Mouse (Mus musculus) kidney, adult 2 months (tissue): ENCODE results near the gene Pnpla1.

Experiments used
- CTCF ChIP-seq: fragments of 200-500 bp; conservative IDR thresholded peaks from 2 replicates; pipeline ENCODE4 v1.5.1; 2011; ENCODE audit warnings: low read depth, mild to moderate bottlenecking, control low read depth, low read length, moderate library complexity, mixed read lengths; ENCODE audit not compliant: insufficient read depth, insufficient read length
- POLR2A ChIP-seq: fragments of 200-500 bp; IDR thresholded peaks from one replicate; pipeline ENCODE4 v1.6.1; 2011; ENCODE audit warnings: low read depth, low read length, control low read depth

GRCm38 (mm10) chr17:28904546-28905376 is 46.5 kb downstream of the Pnpla1 start:
- TF ChIP-seq POLR2A (no peak), CTCF (peak; percentile 87)
